Comparison of ENCODE assay signal across 19 mouse cellular contexts in the genomic region with DNA sequence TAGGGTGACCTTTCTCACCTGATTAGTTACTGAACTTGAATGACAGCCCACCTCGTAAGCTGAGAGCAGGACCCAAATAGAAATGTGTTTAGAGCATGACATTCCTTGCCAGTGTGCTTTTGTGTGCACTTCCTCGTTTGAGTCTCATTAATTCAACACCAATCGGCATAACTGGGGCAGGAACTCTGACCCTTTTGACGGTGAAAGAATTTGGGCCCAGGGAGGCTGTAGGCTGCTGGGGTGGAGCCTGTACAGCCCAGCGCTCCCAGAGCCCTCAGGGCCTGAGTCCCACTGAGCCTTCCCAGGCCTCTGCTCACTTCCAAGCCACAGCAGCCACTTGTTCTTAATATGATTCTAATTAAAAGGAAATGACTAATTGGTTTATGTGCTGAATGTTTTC. TPM values are rescaled to one million over a fixed set of nuclear protein-coding genes. Genes with fewer than 3 reads are reported as not detected.
A peak's percentile ranks its signal among the peaks of the same experiment; 100 is the strongest.
DNase-seq lines count a peak whose midpoint lies in the region; ATAC-seq and TF ChIP-seq lines count a peak whose summit lies in the region.
"Had no signal": no experiment of that assay in that cellular context is flagged by ENCODE, and none has a peak within 500 bp of the region (broad histone marks: within the 10 kb centered on the region; RNA-seq: fewer than 3 reads in every experiment).

No protein-coding gene starts in this region.

- no peak overlapping the region for H3K9ac ChIP-seq in embryonic facial prominence, embryonic 14.5 days (ENCODE audit: low read depth, low read length)
- H3K9ac ChIP-seq: liver, embryonic 15.5 days had no signal

- no peak for TF ChIP-seq CTCF in layer of hippocampus, adult 2 months (conservative IDR thresholded peaks at IDR 0.05)

- H3K27me3 ChIP-seq in embryonic facial prominence, embryonic 14.5 days (replicated peaks; ENCODE audit: control insufficient read depth, insufficient read depth, low read length), result no peaks in the 10 kb centered on the region
- H3K27me3 ChIP-seq: liver, embryonic 15.5 days had no signal

- 0 out of 2 replicates have a peak overlapping the region, but pooled peaks have one; percentile 1 for H3K27ac ChIP-seq in layer of hippocampus, adult 2 months
- H3K27ac ChIP-seq in embryonic facial prominence, embryonic 14.5 days (replicated peaks; ENCODE audit: low read depth, low read length), result no peak overlapping the region
- H3K27ac ChIP-seq: gastrocnemius, adult 2 months; heart, embryonic 10.5 days; liver, embryonic 15.5 days had no signal

- no peak overlapping the region for H3K4me3 ChIP-seq in layer of hippocampus, adult 2 months
- no peak overlapping the region for H3K4me3 ChIP-seq in embryonic facial prominence, embryonic 14.5 days (ENCODE audit: low read depth, low read length)
- H3K4me3 ChIP-seq: erythroblast, embryonic 14.5 days; gastrocnemius, adult 2 months; heart, embryonic 10.5 days; liver, embryonic 15.5 days had no signal

- intact Hi-C loops in gastrocnemius, postnatal 14 days (cut with DNase I; ENCODE audit: low total_unique reads), result no loop called here

- 31% methylated on average over 5 of the region's 5 CpGs for WGBS in embryonic facial prominence, embryonic 14.5 days

- peak; percentile 27 for DNase-seq in embryo, embryonic 10 days (ENCODE audit: low spot score)
- DNase-seq in embryo, embryonic 9.5 days (ENCODE audit: extremely low spot score), result no peak
- no peak for DNase-seq in layer of hippocampus, adult 2 months (ENCODE audit: low spot score in 2 of 2)
- DNase-seq in layer of hippocampus, postnatal 14 days (ENCODE audit: low spot score in 2 of 2), result no peak
- peak; percentile 59 for DNase-seq in embryonic facial prominence, embryonic 14.5 days (ENCODE audit: low spot score)
- DNase-seq in kidney, postnatal 36 days, result peak; percentile 25 to 26
- no peak for DNase-seq in gastrocnemius, postnatal 14 days
- no peak for DNase-seq in layer of hippocampus, adult 8-10 months (ENCODE audit: low spot score in 2 of 2)
- DNase-seq: adrenal gland, postnatal 10 days; cerebellum, postnatal 14 days; gastrocnemius, adult 2 months; heart, postnatal 36 days; lung, postnatal 36 days; right cerebral cortex, postnatal 4 days had no signal

- no peak overlapping the region for H3K4me2 ChIP-seq in embryonic facial prominence, embryonic 14.5 days (ENCODE audit: low read depth, low read length)
- H3K4me2 ChIP-seq: liver, embryonic 15.5 days had no signal

- no peaks in the 10 kb centered on the region for H3K9me3 ChIP-seq in embryonic facial prominence, embryonic 14.5 days (ENCODE audit: control insufficient read depth, low read length)
- H3K9me3 ChIP-seq: heart, embryonic 10.5 days; liver, embryonic 15.5 days had no signal

- peak; percentile 16; the same call in 1 of the 2 replicates for ATAC-seq in embryonic facial prominence, embryonic 14.5 days (ENCODE audit: low read depth)

- no peaks in the 10 kb centered on the region for H3K4me1 ChIP-seq in embryonic facial prominence, embryonic 14.5 days (ENCODE audit: control insufficient read depth, insufficient read depth, low read length)
- H3K4me1 ChIP-seq: heart, embryonic 10.5 days; liver, embryonic 15.5 days had no signal

- H3K36me3 ChIP-seq in embryonic facial prominence, embryonic 14.5 days (ENCODE audit: control insufficient read depth, insufficient read depth, low read length), result peaks cover 95% of the 10 kb centered on the region

RNA-seq across cellular contexts. Expression of a gene that starts 26.4 kb away (rescaled TPM):
- not detected for total RNA-seq in layer of hippocampus, adult 2 months (2021)
- total RNA-seq in layer of hippocampus, postnatal 14 days (2021), result not detected
- 0.51 TPM in 1 of 2 replicates, not detected in the other for polyA plus RNA-seq in embryonic facial prominence, embryonic 14.5 days (2014; fragmentation: Nextera tagmentation; extraction: Ambion mirVana)
- not detected for total RNA-seq in gastrocnemius, postnatal 14 days (2021)
- not detected for total RNA-seq in layer of hippocampus, adult 8-10 months (2022)
- total RNA-seq: adrenal gland, postnatal 10 days; gastrocnemius, adult 2 months; heart, postnatal 36 days; layer of hippocampus, adult 18-20 months; left cerebral cortex, postnatal 36 days had no signal
- polyA plus RNA-seq: erythroblast, embryonic 14.5 days; heart, embryonic 10.5 days had no signal

RNA-seq across cellular contexts. Expression of a gene that starts 41.5 kb away (rescaled TPM):
- total RNA-seq in layer of hippocampus, adult 2 months (2021), result 1 to 10 TPM in 1 of 2 experiments, under 1 TPM in 1; 0.61 to 1.2 TPM
- total RNA-seq in layer of hippocampus, postnatal 14 days (2021), result 1 to 10 TPM in 1 of 2 experiments, under 1 TPM in 1; 0.46 to 1.3 TPM
- polyA plus RNA-seq in embryonic facial prominence, embryonic 14.5 days (2014; fragmentation: Nextera tagmentation; extraction: Ambion mirVana), result 0.12 and 0.29 TPM in 2 replicates
- under 1 TPM; 0.27 to 0.55 TPM for total RNA-seq in gastrocnemius, postnatal 14 days (2021)
- 1 to 10 TPM in 3 of 4 experiments, under 1 TPM in 1; 0.93 to 2.1 (median 1.2) TPM for total RNA-seq in layer of hippocampus, adult 8-10 months (2022)
- polyA plus RNA-seq: erythroblast, embryonic 14.5 days had no signal

RNA-seq across cellular contexts. Expression of a gene that starts 42.1 kb away (rescaled TPM):
- total RNA-seq in layer of hippocampus, adult 2 months (2021), result 100 to 1,000 TPM; 132 to 138 TPM
- 100 to 1,000 TPM; 132 to 133 TPM for total RNA-seq in layer of hippocampus, postnatal 14 days (2021)
- polyA plus RNA-seq in embryonic facial prominence, embryonic 14.5 days (2014; fragmentation: Nextera tagmentation; extraction: Ambion mirVana), result 310 and 342 TPM in 2 replicates
- total RNA-seq in gastrocnemius, postnatal 14 days (2021), result 10 to 100 TPM; 78.0 to 90.0 TPM
- total RNA-seq in layer of hippocampus, adult 8-10 months (2022), result 100 to 1,000 TPM; 150 to 156 (median 153) TPM

RNA-seq across cellular contexts. Expression of a gene that starts 46.5 kb away (rescaled TPM):
- 10 to 100 TPM; 52.0 to 55.7 TPM for total RNA-seq in layer of hippocampus, adult 2 months (2021)
- 10 to 100 TPM; 69.7 to 72.9 TPM for total RNA-seq in layer of hippocampus, postnatal 14 days (2021)
- 39.7 and 43.3 TPM in 2 replicates for polyA plus RNA-seq in embryonic facial prominence, embryonic 14.5 days (2014; fragmentation: Nextera tagmentation; extraction: Ambion mirVana)
- 10 to 100 TPM; 20.7 to 28.3 TPM for total RNA-seq in gastrocnemius, postnatal 14 days (2021)
- total RNA-seq in layer of hippocampus, adult 8-10 months (2022), result 10 to 100 TPM; 53.4 to 60.4 (median 58.8) TPM

Comparison
In these comparisons a context has a peak if more than half of its experiments do, and no peak if none do; other contexts are left out.
1. DNase-seq: peak in embryo, embryonic 10 days (single experiment), embryonic facial prominence, embryonic 14.5 days (single experiment) and kidney, postnatal 36 days (2 of 2); none in embryo, embryonic 9.5 days (single experiment), layer of hippocampus, adult 2 months (0 of 2), layer of hippocampus, postnatal 14 days (0 of 2), gastrocnemius, postnatal 14 days (single experiment) and layer of hippocampus, adult 8-10 months (0 of 2).